Mouse (Mus musculus) ZHBTc4 (cell line): Measurements from ENCODE around the gene Selenof.

Experiments used
- DNase-seq: peaks from one replicate; pipeline ENCODE4 v3.0.0-alpha.2; 2011; ENCODE audit warnings: low read depth, low spot score

Selenof gene

DNA sequence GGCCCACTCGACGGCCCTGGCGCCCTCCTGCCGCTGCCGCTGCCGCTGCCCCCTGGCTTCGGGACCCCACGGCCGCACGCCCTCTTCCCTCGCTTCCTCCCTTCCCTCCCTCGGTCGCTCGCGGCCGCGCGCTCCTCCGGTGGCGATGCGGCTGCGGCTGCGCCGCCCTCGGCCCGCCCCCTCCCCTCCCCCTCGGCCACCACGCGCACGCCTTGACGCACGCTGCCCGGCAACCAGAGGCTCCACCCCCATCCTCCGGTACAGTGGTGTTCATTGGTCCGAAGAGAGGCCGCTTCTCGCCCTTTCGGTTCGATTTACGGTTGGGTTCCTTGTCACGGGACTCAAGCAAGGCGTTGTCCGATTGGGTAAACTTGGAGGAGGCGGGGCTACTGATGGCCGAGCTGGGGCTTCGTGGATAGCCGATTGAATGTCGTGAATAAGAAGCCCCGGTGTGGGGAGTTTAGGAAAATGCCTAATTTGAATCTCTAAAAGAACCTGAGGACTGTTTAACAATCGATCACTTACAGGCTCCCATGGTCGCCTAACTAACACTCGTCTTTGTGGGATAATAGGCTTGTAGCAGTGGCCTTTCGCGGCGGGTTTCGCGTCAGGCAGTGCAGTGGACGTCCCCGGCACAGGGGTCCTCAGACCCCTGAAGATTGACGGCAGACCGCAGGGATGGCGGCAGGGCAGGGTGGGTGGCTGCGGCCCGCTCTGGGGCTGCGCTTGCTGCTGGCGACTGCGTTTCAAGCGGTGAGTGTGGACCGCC, at the start of gene Selenof, which contains the start of gene Hs2st1:
TSS of gene Selenof (plus strand) at position 258 of the 769 bp plus-strand sequence.
TSS of gene Hs2st1 (minus strand) at position 135 of the 769 bp plus-strand sequence.
- DNase-seq = peak; percentile 100

DNA sequence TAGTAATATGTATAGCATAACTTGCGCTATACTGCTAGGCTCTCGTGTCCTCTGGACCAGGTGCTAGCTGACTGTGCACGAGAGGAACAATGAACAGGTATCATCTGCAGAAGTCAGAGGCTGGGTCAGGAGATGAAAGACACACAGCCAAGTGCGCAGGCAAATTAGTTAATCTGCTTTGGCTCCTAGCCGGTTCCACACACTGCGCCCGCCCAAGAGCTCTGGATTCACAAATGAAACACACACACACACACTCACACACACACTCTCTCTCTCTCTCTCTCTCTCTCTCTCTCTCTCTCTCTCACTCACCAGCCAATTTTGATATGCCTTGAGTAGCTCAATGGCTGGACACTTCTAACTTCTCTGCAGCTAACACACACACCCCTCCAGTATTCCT, 42.2 kb upstream of the Selenof start:
- no peak for DNase-seq

- DNase-seq = no peak
Measured at GRCm38 (mm10) chr3:144531023-144531422, 39.1 kb upstream of the Selenof start.

- no peak for DNase-seq
Measured at GRCm38 (mm10) chr3:144535056-144535455, 35.0 kb upstream of the Selenof start.

DNA sequence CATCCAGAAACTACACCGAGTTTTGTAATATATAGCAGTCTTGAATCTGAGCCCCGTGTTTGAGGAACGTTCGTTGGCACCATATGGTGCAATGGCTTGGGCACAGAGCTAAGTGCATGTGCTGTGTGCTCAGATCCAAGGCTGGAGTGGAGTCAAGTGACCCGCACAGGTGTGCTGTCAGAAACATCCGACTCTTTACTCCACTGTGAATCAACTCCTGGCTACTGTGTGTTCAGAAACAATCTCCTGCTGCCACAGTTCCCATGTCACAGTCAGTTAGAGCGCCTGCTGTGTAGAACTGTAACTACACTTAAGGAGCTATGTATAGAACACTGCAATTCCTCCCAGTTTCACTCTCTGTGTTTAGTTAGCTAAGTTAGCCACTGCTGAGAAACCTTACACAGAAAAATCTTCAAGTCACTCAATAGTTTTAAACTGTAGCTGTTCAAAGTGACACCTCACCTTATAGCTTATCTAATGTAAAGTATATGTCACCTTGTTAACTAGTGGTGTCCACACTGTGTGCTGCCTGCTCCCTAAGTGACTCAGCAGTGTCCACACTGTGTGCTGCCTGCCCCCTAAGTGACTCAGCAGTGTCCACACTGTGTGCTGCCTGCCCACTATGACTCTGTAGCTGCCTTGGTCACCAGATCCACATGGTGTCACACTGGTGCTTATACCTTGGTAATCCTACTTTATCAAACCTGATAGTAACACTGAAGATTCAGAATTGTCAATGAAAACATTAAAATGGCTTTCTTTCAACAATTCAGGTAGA, 32.8 kb upstream of the Selenof start:
- DNase-seq = no peak

GRCm38 (mm10) chr3:144539051-144539450, 31.1 kb upstream of the Selenof start:
- no peak for DNase-seq

GRCm38 (mm10) chr3:144540805-144541204, 29.3 kb upstream of the Selenof start:
- no peak for DNase-seq

DNA sequence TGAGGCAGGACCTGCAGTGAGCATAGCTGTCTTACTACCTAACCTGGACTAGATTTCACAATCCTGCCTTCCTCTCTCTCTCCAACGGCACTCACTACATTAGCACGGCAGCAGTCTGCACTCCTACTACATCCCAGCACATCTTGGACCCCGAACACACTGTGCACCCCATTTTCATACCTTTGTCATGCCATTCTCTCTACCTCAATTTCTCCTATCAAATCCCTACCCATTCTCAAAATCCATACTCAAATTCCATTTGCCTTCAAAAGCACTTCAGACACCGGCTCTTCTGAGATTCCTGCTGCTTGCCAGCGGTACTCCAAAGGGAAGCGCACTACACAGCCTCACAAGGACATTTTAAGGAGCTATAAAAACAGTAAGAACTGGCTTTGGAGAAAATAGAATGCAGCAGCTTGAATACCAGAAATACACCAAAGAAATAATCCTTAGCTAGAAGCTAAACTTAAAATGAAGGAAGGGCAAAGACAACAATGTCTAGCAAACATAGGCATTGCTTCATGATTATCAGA, 28.1 kb upstream of the Selenof start:
- DNase-seq = no peak

DNA sequence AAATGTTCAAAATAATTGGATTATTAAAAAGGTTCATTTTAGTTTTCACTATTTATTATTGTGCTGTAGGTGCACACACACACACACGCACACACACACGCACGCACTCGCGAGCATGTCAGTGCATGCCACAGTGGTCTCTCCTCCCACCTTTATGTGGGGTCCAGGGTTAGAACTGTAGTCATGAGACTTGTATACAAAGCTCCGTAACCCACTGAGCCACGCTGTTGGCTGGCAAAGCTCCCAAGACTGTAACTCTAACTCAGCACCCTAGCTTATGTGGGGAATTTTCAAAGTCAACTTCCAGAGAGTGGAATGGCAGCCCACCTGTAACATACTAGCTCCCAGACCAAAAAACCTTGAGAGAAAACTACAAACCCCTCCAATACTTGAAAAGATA, 25.0 kb upstream of the Selenof start:
- no peak for DNase-seq

DNA sequence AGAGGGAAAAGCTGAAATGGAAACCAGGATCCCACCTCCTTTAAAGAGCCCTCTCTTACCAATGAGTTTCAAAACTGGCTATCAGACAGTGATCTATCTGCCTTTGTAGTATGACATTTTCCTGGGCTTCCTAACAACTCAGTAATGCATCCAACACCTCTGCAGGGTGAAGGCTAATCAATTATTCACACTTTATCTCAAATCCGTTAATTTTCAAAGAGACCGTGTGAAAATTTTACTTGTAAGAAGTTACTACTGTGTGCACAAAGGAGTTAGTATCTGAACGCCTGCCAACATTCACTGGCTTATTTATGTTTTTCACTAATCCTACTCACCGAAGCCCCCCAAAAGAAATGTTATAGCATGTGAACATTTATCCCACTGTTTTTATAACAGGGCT, 24.3 kb upstream of the Selenof start:
- DNase-seq = no peak

- no peak for DNase-seq
Measured at GRCm38 (mm10) chr3:144546490-144546889, 23.6 kb upstream of the Selenof start.

- DNase-seq = no peak
Measured at GRCm38 (mm10) chr3:144548186-144548845, 21.8 kb upstream of the Selenof start.

DNA sequence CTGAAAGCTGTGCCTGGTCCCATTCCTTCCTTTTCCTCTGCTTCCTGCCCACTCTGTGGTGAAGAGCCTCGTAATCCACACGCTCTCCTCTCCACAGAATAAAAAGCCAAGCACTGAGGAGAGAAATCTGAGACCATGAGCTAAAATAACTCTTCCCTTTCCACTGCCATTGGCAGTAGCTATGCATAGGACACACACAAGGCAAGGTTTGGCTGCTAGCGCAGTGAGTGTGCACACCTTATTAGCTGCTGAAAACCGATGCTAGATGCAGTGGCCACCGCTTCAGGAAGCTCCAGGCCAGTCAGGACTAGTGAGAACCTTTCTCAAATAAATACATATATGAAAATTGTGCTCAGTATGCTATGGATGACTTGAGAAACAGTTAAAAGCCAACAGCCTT, 20.1 kb upstream of the Selenof start:
- DNase-seq = no peak

- DNase-seq = no peak
Measured at GRCm38 (mm10) chr3:144550659-144551058, 19.4 kb upstream of the Selenof start.

DNA sequence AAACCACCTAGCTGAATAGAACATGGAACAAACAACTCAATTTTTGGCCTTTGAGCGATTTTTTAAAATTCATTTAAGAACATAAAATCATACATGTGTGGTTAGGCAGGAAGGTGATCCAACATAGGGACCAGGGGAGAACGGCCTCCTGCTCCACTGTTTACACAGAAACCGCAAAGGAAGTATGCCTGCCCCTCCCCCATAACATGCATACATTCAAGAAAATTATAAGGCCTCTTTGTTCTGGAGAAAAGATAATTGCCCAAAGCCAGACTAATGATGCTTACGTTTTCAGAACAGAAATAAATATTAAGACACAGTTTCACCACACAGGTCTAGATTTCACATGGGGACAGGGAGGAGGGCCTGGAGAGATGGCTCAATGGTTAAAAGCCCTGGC, 18.7 kb upstream of the Selenof start:
- no peak for DNase-seq

DNA sequence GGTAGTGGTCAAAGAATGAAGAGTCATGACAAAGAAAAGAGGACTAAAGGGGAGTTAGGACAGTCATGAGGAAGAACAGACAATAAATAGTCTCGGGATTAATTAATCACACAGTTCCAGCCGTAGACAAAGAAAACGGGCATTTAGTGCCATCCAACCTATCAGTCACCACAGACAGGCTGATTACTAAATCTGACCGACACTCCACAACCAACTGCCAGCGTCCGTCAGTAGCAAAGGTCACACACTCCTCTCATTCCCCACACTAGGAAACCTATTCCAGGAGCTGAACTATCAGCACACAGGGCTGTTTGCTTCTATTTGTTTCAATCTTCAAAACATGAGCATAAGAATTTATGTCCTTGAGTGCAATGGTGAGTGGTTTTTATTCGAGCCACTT, 16.2 kb upstream of the Selenof start:
- DNase-seq = no peak

DNA sequence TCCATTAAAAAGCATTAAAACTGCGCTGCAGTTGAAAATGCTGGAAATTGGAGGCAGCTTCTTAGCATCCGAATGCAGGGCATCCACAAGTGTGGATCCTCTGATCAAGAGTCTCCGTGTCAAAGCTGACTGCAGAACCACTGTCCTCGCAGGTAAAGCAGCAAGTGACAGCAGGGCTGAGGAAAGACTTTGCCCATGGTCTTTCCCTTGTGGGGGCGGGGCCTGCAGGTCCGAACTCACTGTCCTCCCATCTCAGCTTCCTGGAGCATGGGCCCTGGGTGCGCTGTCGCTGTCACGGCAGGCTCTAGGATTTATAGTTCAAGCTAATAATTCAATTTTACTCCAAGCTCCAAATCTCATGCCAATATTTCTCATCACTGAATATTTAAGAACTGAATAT, 15.6 kb upstream of the Selenof start:
- DNase-seq = no peak

GRCm38 (mm10) chr3:144555144-144555543, 15.0 kb upstream of the Selenof start:
- DNase-seq = peak; percentile 46

GRCm38 (mm10) chr3:144556625-144557324, 13.3 kb upstream of the Selenof start:
- DNase-seq = peak; percentile 37

DNA sequence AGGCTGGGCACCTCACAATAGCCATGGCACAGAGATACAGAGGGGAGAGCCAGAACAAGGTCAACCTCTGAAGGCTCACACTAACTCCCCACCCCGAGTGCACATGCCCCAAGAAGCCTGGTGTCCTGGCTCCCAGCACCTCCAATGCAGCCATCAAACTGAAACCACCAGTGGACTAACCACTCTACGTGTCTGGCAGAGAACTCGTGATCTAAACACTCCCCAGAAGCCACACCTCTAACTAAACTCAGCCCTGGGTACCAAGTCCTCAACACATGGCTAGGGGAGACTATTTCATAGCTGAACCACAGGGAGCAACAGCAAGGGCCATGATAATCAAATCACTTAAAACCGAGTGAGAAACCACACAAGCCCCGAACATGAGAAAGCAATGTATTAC, 11.8 kb upstream of the Selenof start:
- no peak for DNase-seq

DNA sequence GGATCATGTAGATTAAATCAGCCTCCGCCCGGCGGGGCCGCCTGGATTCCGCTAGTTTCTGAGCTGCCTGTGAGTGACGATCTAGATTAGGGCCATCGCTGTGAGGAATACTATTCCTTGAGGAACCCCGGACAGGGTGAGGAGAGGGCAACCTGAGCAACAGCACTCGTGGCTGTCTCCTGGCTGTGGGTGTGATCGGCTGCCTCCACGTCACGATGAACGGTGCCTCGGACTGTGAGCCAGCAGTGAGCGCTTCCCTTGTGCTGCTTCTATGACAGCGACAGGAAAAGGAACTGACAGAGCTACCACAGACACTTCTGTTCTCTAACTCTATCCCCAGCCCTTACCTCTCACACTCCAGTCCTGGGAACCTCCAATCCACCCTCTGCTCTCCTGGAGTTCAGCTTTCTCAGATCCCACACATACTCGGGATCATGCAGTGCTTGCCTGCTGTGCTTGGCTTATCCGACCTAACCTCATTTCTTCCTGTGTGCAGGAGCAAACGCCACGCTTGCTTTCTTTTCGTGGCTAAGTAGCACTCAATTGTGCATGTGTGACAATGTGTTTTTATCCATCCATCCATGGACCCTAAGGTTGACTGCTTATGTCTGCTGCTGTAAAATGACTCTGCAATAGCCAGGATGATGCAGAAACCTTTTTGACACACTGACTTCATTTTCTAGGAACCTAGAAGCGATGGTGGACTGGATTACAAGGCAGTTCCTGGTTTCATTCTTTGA, 8.4 kb upstream of the Selenof start:
- DNase-seq = peak; percentile 27
